Mouse (Mus musculus) heart, adult 2 months (tissue): ENCODE results near the gene Ddah2. TPM values are rescaled to one million over a fixed set of nuclear protein-coding genes. Genes with fewer than 3 reads are reported as not detected.

Experiments
- DNase-seq, 2 experiments: peaks; one replicate each; pipeline ENCODE4 v3.0.0; 2021
- H3K27ac ChIP-seq: fragments of 200-600 bp; 2 replicates; pipeline ENCODE4 v1.8.1; 2022
- H3K27me3 ChIP-seq: fragments of 200-500 bp; 2 replicates; pipeline ENCODE4 v1.6.1; 2012; ENCODE audit warnings: mild to moderate bottlenecking, low read length, inconsistent platforms, mixed read lengths; ENCODE audit not compliant: control insufficient read depth, insufficient read depth
- H3K36me3 ChIP-seq: fragments of 200-500 bp; 2 replicates; pipeline ENCODE4 v1.6.1; 2012; ENCODE audit warnings: low read length, inconsistent platforms; ENCODE audit not compliant: control insufficient read depth, insufficient read depth
- H3K4me1 ChIP-seq: fragments of 200-500 bp; 2 replicates; pipeline ENCODE4 v1.6.1; 2011; ENCODE audit warnings: low read length; ENCODE audit not compliant: control insufficient read depth, insufficient read depth
- H3K4me3 ChIP-seq: fragments of 200-600 bp; 2 replicates; pipeline ENCODE4 v1.8.1; 2022
- H3K79me2 ChIP-seq: fragments of 200-500 bp; replicated peaks from 2 replicates; pipeline ENCODE4 v1.6.1; 2012; ENCODE audit warnings: mild to moderate bottlenecking, inconsistent platforms, low read length, moderate library complexity, mixed read lengths; ENCODE audit not compliant: control insufficient read depth, insufficient read depth
- H3K9ac ChIP-seq: fragments of 200-500 bp; 2 replicates; pipeline ENCODE4 v1.6.1; 2012; ENCODE audit warnings: low read depth, mild to moderate bottlenecking, control low read depth, inconsistent platforms, low read length, mixed read lengths
- CTCF ChIP-seq: fragments of 200-600 bp; IDR thresholded peaks from 2 replicates; pipeline ENCODE4 v1.8.1; 2022; ENCODE audit warnings: antibody characterized with exemption, mild to moderate bottlenecking, moderate library complexity
- EP300 ChIP-seq: fragments of 200-500 bp; IDR thresholded peaks from 2 replicates; pipeline ENCODE4 v1.6.1; 2011; ENCODE audit warnings: low read depth, low read length, control low read depth; ENCODE audit not compliant: insufficient read depth
- POLR2A ChIP-seq: fragments of 200-500 bp; IDR thresholded peaks from 2 replicates; pipeline ENCODE4 v1.6.1; 2011; ENCODE audit warnings: mild to moderate bottlenecking, low read depth, low read length, control low read depth; ENCODE audit not compliant: insufficient read depth
- WGBS: fragments of 180-500 bp; shearing (Covaris S2); methylation state at CpG from one replicate; pipeline ENCODE4 v1.1.7; 2018; 5-methylcytosine and 5-hydroxymethylcytosine counted together
- intact Hi-C: fragments of 180-260 bp; cut with DNase I; formaldehyde crosslinking; loops from one replicate; pipeline ENCODE4 v1.15.1; 2025
- polyA plus RNA-seq: library from polyadenylated mRNA; depleted of rRNA; stranded (reverse); fragments of >200 nt; gene quantifications from 2 replicates; pipeline ENCODE4 v1.2.3, GENCODE M21; 2012
- total RNA-seq, 2 experiments: library from RNA; stranded (reverse); gene quantifications; 2 replicates each; pipeline ENCODE4 v1.2.3; 2021

Ddah2 gene
- total and polyA plus RNA-seq, 3 experiments: 20.0 to 31.4 (median 20.5) TPM

GRCm38 (mm10) chr17:35016376-35016775, 42.5 kb upstream of the Ddah2 start, which contains the start of gene Vwa7:
Gene Vwa7 (plus strand): TSS chr17:35016579.
- no peak for TF ChIP-seq CTCF
- DNase-seq: peak; percentile 46 to 60
- no peak within 1 kb of the TSS for H3K4me3 ChIP-seq

DNA sequence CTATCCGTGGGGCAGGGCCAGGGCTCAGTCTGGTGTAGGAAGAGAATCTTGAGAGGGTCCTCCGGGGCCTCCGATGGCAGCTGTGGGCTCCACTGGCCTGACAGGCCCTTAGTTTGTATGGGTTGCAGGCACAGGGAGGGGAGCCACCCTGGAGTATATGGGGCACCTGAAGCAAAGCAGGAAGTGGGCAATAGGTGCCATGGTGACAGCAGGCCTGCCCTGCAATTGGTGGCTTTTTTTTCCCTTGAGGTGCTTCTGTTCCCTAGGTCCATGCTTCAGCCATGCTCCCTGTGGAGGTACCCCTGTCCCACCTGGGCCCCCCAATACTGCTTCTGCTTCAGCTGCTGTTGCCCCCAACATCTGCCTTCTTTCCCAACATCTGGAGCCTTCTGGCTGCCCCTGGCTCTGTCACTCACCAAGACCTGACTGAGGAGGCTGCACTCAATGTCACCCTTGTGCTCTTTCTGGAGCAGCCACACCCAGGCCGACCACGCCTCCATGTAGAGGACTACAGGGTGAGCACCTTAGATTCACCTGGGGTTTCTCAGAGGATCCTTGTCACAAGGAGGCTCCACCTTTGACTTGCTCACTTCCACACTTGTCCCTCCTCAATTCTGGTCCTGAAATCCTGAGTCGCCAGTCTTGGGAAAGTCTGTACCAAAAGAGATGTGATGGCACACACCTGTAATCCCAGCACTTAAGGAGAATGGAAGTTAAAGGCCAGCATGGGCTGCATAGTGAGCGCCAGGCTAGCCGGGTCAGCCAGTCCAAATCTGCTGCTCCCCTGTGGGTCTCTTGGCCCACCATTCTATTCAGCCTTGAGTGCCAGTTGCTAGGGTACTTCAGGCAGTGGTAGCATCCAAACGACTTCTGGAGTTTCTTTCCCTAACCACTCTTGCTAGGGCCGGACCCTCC, 41.8 kb upstream of the Ddah2 start:
- peak in 1 of 2 experiments; percentile 13 for DNase-seq
- peaks cover 6% of the 10 kb centered on the region; the same call in 1 of the 2 replicates for H3K4me1 ChIP-seq
- no peaks in the 10 kb centered on the region for H3K36me3 ChIP-seq
- no peak for TF ChIP-seq POLR2A
- TF ChIP-seq CTCF: no peak
- no peak for TF ChIP-seq EP300
- peak overlapping the region; percentile 36 for H3K27ac ChIP-seq
- no peaks in the 10 kb centered on the region for H3K79me2 ChIP-seq
- H3K9ac ChIP-seq: no peak overlapping the region
- H3K4me3 ChIP-seq: no peak overlapping the region
- intact Hi-C loops: no loop called here
- WGBS: 74% methylated on average over 10 of the region's 10 CpGs
- no peaks in the 10 kb centered on the region for H3K27me3 ChIP-seq

More at GRCm38 (mm10) chr17:35016376-35016775, 42.5 kb upstream of the Ddah2 start, which contains the start of gene Vwa7:
- H3K9ac ChIP-seq: 0 out of 2 replicates have a peak within 1 kb of the TSS, but pooled peaks have one; percentile 27
- intact Hi-C loops: no loop called here
- H3K4me1 ChIP-seq: peaks cover 3% of the 10 kb centered on the region; the same call in 1 of the 2 replicates
- H3K36me3 ChIP-seq: no peaks in the 10 kb centered on the region
- 28% methylated on average over 12 of the region's 12 CpGs for WGBS
- no peaks in the 10 kb centered on the region for H3K79me2 ChIP-seq
- peak within 1 kb of the TSS; percentile 36 for H3K27ac ChIP-seq
- no peaks in the 10 kb centered on the region for H3K27me3 ChIP-seq

- DNase-seq: peak in 1 of 2 experiments; percentile 16
- TF ChIP-seq CTCF (no peak), POLR2A (no peak), EP300 (no peak)
- WGBS: 68% methylated on average over 14 of the region's 14 CpGs
- Histone ChIP-seq H3K27ac (no peak overlapping the region), H3K27me3 (no peaks in the 10 kb centered on the region), H3K4me1 (peaks cover 9% of the 10 kb centered on the region), H3K79me2 (no peaks in the 10 kb centered on the region), H3K4me3 (no peak overlapping the region), H3K36me3 (no peaks in the 10 kb centered on the region), H3K9ac (no peak overlapping the region)
- intact Hi-C loops: no loop called here
Observed at GRCm38 (mm10) chr17:35017706-35018030, 41.2 kb upstream of the Ddah2 start.

- no peak for DNase-seq
Observed at GRCm38 (mm10) chr17:35018171-35018570, 40.7 kb upstream of the Ddah2 start.

DNA sequence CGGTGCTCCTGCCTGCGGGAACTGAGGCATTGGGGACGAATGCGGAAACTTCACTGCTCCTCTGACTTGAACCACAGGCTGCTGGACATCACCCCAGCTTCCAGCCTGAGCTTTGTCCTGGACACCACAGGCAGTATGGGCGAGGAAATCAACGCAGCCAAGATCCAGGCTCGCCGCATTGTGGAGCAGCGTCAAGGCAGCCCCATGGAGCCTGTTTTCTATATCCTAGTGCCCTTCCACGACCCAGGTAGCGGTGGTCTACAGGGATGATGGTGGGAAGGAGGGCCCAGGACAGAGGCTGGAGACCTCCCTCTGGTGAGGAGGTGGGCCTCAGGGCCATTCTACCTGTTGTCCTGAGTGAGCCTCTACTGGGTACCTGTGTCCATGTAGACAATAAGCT, 38.9 kb upstream of the Ddah2 start:
- Histone ChIP-seq H3K36me3 (no peaks in the 10 kb centered on the region), H3K27ac (no peak overlapping the region), H3K79me2 (no peaks in the 10 kb centered on the region), H3K4me1 (peaks cover 11% of the 10 kb centered on the region), H3K9ac (no peak overlapping the region), H3K27me3 (no peaks in the 10 kb centered on the region), H3K4me3 (no peak overlapping the region)
- TF ChIP-seq POLR2A: no peak
- WGBS: 89% methylated on average over 11 of the region's 11 CpGs
- intact Hi-C loops: loop anchor here (2.0 to 5.0 kb wide), 2 partner anchors 69 to 217 kb away; partner anchors contain the start of genes Abhd16a and Nfkbil1
- no peak for DNase-seq

More at GRCm38 (mm10) chr17:35018171-35018570, 40.7 kb upstream of the Ddah2 start:
- Histone ChIP-seq H3K4me3 (no peak overlapping the region), H3K27ac (no peak overlapping the region), H3K9ac (no peak overlapping the region), H3K79me2 (no peaks in the 10 kb centered on the region), H3K27me3 (no peaks in the 10 kb centered on the region), H3K36me3 (no peaks in the 10 kb centered on the region), H3K4me1 (peaks cover 9% of the 10 kb centered on the region)
- intact Hi-C loops: no loop called here
- TF ChIP-seq POLR2A (no peak), CTCF (no peak), EP300 (no peak)
- 78% methylated on average over 3 of the region's 3 CpGs for WGBS

- Histone ChIP-seq H3K36me3 (no peaks in the 10 kb centered on the region), H3K27ac (no peak overlapping the region), H3K4me1 (peaks cover 11% of the 10 kb centered on the region), H3K27me3 (no peaks in the 10 kb centered on the region), H3K9ac (no peak overlapping the region), H3K4me3 (no peak overlapping the region), H3K79me2 (no peaks in the 10 kb centered on the region)
- TF ChIP-seq CTCF: no peak
- no peak for TF ChIP-seq POLR2A
- no peak for TF ChIP-seq EP300
- WGBS: 85% methylated on average over 8 of the region's 8 CpGs
- DNase-seq: no peak
- intact Hi-C loops: loop anchor here (2.0 to 5.0 kb wide), 2 partner anchors 68 to 217 kb away; partner anchors contain the start of genes Abhd16a and Nfkbil1
Observed at GRCm38 (mm10) chr17:35020551-35020950, 38.3 kb upstream of the Ddah2 start.
